Mouse (Mus musculus) heart, adult 8-10 months (tissue): ENCODE data around the gene Col9a2. TPM values are rescaled to one million over a fixed set of nuclear protein-coding genes. Genes with fewer than 3 reads are reported as not detected.

Source experiments
- DNase-seq: peaks from one replicate; pipeline ENCODE4 v3.0.0; 2022; ENCODE audit warnings: low spot score
- total RNA-seq, 4 experiments: library from RNA; stranded (reverse); gene quantifications; 2 replicates each; pipeline ENCODE4 v1.2.4; 2022

The Col9a2 gene
- total RNA-seq: not detected

GRCm38 (mm10) chr4:121039331-121040115 is at the start of gene Col9a2:
Gene Col9a2, plus strand, starts transcription at chr4:121039385.
- no peak for DNase-seq

GRCm38 (mm10) chr4:120992284-120992683 is 46.9 kb upstream of the Col9a2 start:
- DNase-seq: no peak

GRCm38 (mm10) chr4:120993025-120993424 is 46.2 kb upstream of the Col9a2 start:
- no peak for DNase-seq

- DNase-seq: no peak
These were observed 43.3 kb upstream of the Col9a2 start for GRCm38 (mm10) chr4:120995911-120996310.

GRCm38 (mm10) chr4:121001042-121001441 is 38.1 kb upstream of the Col9a2 start:
- DNase-seq: no peak

- DNase-seq: no peak
These were observed 37.5 kb upstream of the Col9a2 start for GRCm38 (mm10) chr4:121001659-121002058.

GRCm38 (mm10) chr4:121002400-121003171 is 36.6 kb upstream of the Col9a2 start:
- no peak for DNase-seq

- no peak for DNase-seq
These were observed 35.5 kb upstream of the Col9a2 start for GRCm38 (mm10) chr4:121003611-121004091.

GRCm38 (mm10) chr4:121004679-121005078 is 34.5 kb upstream of the Col9a2 start:
- DNase-seq: no peak

- DNase-seq: no peak
These were observed 32.2 kb upstream of the Col9a2 start for GRCm38 (mm10) chr4:121007006-121007405.

GRCm38 (mm10) chr4:121008071-121008745 is 31.0 kb upstream of the Col9a2 start:
- no peak for DNase-seq

GRCm38 (mm10) chr4:121009151-121009550 is 30.0 kb upstream of the Col9a2 start:
- no peak for DNase-seq

GRCm38 (mm10) chr4:121010770-121011549 is 28.2 kb upstream of the Col9a2 start:
- no peak for DNase-seq

GRCm38 (mm10) chr4:121014594-121015267 is 24.5 kb upstream of the Col9a2 start:
- DNase-seq: no peak

- no peak for DNase-seq
These were observed 23.9 kb upstream of the Col9a2 start for GRCm38 (mm10) chr4:121015268-121015659.

- DNase-seq: peak; percentile 38
These were observed 22.9 kb upstream of the Col9a2 start for GRCm38 (mm10) chr4:121016021-121016898.

- DNase-seq: peak; percentile 96
These were observed 22.1 kb upstream of the Col9a2 start, which contains the start of gene Smap2 for GRCm38 (mm10) chr4:121016928-121017657. Gene Smap2, minus strand, starts transcription at chr4:121017247.

GRCm38 (mm10) chr4:121018250-121018649 is 20.9 kb upstream of the Col9a2 start:
- DNase-seq: no peak
